Mouse (Mus musculus) small intestine, adult 2 months (tissue): ENCODE results near the gene Klf6. TPM values are rescaled to one million over a fixed set of nuclear protein-coding genes. Genes with fewer than 3 reads are reported as not detected.

ENCODE experiments used
- H3K27ac ChIP-seq: fragments of 200-500 bp; 2 replicates; pipeline ENCODE4 v1.5.1; 2012; ENCODE audit warnings: low read depth, low read length, control low read depth, inconsistent platforms; ENCODE audit not compliant: insufficient read depth
- H3K27me3 ChIP-seq: fragments of 200-500 bp; 2 replicates; pipeline ENCODE4 v1.6.1; 2012; ENCODE audit warnings: mild to moderate bottlenecking, moderate library complexity, low read length, inconsistent platforms; ENCODE audit not compliant: control insufficient read depth, insufficient read depth
- H3K36me3 ChIP-seq: fragments of 200-500 bp; 2 replicates; pipeline ENCODE4 v1.6.1; 2012; ENCODE audit warnings: mild to moderate bottlenecking, low read length, control low read depth, inconsistent platforms; ENCODE audit not compliant: control insufficient read depth, insufficient read depth
- H3K4me1 ChIP-seq: fragments of 200-500 bp; 2 replicates; pipeline ENCODE4 v1.6.1; 2012; ENCODE audit warnings: low read length, inconsistent platforms, mixed read lengths; ENCODE audit not compliant: control insufficient read depth, insufficient read depth, insufficient read length
- H3K4me3 ChIP-seq: fragments of 200-500 bp; 2 replicates; pipeline ENCODE4 v1.5.1; 2012; ENCODE audit warnings: low read depth, mild to moderate bottlenecking, control low read depth, inconsistent platforms, low read length, moderate library complexity
- CTCF ChIP-seq: fragments of 200-500 bp; IDR thresholded peaks from 2 replicates; pipeline ENCODE4 v1.5.1; 2012; ENCODE audit warnings: low read depth, mild to moderate bottlenecking, control low read depth, inconsistent platforms, low read length, moderate library complexity, mixed read lengths; ENCODE audit not compliant: insufficient replicate concordance, insufficient read length; ENCODE audit errors: extremely low read depth
- POLR2A ChIP-seq: fragments of 200-500 bp; IDR thresholded peaks from 2 replicates; pipeline ENCODE4 v1.6.1; 2012; ENCODE audit warnings: low read depth, mild to moderate bottlenecking, control low read depth, inconsistent platforms, low read length, moderate library complexity
- WGBS: fragments of 180-500 bp; shearing (Covaris S2); methylation state at CpG from one replicate; pipeline ENCODE4 v1.1.7; 2018; 5-methylcytosine and 5-hydroxymethylcytosine counted together
- polyA plus RNA-seq: library from polyadenylated mRNA; depleted of rRNA; stranded (reverse); fragments of >200 nt; gene quantifications from 2 replicates; pipeline ENCODE4 v1.2.3, GENCODE M21; 2012

Klf6 gene
- polyA plus RNA-seq, 1 experiment, result 44.5 TPM

DNA sequence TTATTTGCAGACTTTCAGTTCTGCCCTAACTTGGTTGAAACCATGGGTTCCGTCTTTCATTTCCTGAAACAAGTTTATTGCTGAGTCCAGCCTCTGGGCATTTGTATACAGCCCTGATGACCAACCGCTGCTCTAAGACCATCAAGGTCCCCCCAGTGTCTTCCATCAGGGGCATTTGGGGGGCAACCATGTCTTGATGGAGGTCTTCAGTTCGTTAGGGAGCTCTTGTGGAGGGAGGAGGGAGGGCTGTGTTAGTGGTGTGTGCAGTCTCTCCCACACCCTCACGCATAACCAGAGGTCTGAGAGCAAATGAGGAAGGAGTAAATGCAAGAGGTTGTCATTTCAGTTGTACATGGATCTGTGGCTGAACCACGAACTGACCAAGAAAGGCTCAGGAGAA, 26.9 kb downstream of the Klf6 start:
- Histone ChIP-seq H3K27ac (peak overlapping the region; percentile 60; the same call in 1 of the 2 replicates), H3K4me3 (no peak overlapping the region), H3K4me1 (0 out of 2 replicates have a peak, but pooled peaks cover 2% of the 10 kb centered on the region), H3K36me3 (no peaks in the 10 kb centered on the region), H3K27me3 (no peaks in the 10 kb centered on the region)
- WGBS, result 70% methylated on average over 5 of the region's 5 CpGs
- TF ChIP-seq POLR2A (no peak), CTCF (no peak)

DNA sequence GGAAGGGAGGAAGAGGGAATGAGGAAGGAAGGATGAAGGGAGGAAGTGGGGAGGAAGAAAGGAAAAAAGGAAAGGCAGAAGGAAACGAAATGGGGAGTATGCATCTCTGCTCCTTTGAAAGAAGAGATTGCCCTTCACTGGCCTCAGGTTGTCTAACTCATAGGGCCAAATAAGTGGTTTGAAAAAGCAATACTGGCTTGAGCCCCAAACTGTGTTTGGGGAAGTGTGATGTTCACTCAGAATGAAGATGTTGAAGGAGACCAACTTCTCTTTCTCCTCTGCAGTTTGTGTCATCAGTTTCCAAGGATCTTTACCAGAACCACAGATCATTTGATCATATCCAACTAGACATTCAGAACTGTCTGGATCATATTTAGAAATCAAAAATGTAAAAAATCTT, 27.4 kb downstream of the Klf6 start:
- Histone ChIP-seq H3K27me3 (no peaks in the 10 kb centered on the region), H3K4me1 (0 out of 2 replicates have a peak, but pooled peaks cover 2% of the 10 kb centered on the region), H3K27ac (no peak overlapping the region; the same call in 1 of the 2 replicates), H3K4me3 (no peak overlapping the region), H3K36me3 (no peaks in the 10 kb centered on the region)
- 58% methylated on average over 1 of the region's 1 CpGs for WGBS
- no peak for TF ChIP-seq CTCF
- TF ChIP-seq POLR2A, result no peak

DNA sequence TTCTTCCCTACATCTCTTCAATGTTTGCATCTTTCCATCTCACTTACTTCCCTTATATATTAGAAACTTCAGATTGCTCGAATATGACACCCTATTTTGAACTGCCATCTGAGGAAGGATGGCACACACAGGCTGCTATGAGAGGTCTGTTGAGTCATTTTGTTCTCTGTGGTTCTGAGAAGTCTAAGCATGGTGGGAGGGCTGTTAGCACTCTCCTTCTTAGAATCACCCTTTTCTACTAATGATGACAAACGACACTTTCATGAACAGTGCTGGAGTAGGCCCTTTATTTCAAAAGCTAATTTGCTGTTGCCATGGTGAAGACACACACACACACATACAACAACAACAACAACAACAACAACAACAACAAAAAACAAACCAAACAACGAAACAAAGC, 28.8 kb downstream of the Klf6 start:
- 0 out of 2 replicates have a peak, but pooled peaks cover 2% of the 10 kb centered on the region for H3K4me1 ChIP-seq
- H3K27me3 ChIP-seq, result no peaks in the 10 kb centered on the region
- WGBS, result 76% methylated on average over 3 of the region's 3 CpGs
- TF ChIP-seq CTCF, result no peak
- no peak for TF ChIP-seq POLR2A
- H3K36me3 ChIP-seq, result no peaks in the 10 kb centered on the region
- no peak overlapping the region for H3K4me3 ChIP-seq
- H3K27ac ChIP-seq, result no peak overlapping the region

DNA sequence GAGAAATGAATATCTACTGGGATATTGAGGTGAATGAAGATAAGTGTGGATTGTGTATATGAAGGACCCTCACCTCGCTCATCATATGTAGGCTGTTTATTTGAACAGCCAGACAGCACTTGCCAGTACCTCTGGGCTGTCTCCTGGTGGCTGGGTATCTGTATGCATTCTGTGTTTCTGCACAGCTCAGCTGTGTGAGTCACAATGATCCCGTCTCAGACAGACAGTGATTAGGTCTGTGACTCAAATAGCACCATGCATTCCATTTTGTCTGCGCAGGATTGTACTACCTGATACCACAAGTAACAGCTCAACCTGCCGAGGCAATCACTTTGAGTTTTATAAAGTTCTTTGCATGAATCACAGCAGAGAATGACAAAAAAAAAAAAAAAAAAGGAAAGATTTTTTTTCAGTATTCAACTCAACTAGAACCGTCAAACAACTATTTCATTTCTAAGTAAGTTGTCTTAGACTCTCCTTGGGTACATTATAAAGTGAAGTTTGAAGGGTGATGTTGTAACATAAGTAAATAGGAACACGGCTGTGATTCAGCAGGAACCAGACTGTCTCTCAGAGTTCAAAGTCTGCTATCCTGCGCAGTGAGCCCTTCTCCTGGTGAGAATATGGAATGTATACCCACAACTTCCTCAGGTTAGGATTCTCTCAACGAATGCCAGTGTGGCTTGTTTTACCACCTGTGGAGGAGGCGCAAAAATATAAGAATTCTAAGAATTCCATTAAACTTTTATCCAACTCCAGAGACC, 31.6 kb downstream of the Klf6 start:
- peak overlapping the region; percentile 13; the same call in 1 of the 2 replicates for H3K27ac ChIP-seq
- WGBS, result 50% methylated on average over 9 of the region's 9 CpGs

DNA sequence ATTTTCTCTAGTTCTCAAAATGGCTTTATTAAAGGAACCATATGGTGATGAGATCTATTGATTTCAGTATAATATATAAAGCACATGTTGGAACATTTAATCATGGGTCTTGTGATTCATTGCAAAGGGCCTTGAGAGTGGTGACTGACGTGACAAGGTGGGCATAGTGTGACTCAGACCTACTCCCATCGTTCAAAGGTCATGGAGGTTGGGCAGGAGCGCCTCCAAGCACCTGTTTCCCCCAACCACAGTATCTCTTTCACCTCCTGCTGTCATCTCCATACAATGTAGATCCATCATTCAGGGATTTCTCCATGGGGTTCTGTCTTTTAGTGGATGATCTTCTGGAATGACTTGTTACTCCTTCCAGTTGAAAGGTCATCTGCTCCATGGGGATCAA, 33.6 kb downstream of the Klf6 start:
- H3K36me3 ChIP-seq, result no peaks in the 10 kb centered on the region
- 70% methylated on average over 3 of the region's 3 CpGs for WGBS
- no peaks in the 10 kb centered on the region for H3K27me3 ChIP-seq
- no peaks in the 10 kb centered on the region for H3K4me1 ChIP-seq
- no peak overlapping the region for H3K4me3 ChIP-seq
- H3K27ac ChIP-seq, result no peak overlapping the region
- TF ChIP-seq CTCF, result no peak
- TF ChIP-seq POLR2A, result no peak

More for the DNA sequence above, 31.6 kb downstream of the Klf6 start:
- no peaks in the 10 kb centered on the region for H3K36me3 ChIP-seq
- 0 out of 2 replicates have a peak, but pooled peaks cover 2% of the 10 kb centered on the region for H3K4me1 ChIP-seq
- no peak overlapping the region for H3K4me3 ChIP-seq
- TF ChIP-seq POLR2A (no peak), CTCF (no peak)
- H3K27me3 ChIP-seq, result no peaks in the 10 kb centered on the region

DNA sequence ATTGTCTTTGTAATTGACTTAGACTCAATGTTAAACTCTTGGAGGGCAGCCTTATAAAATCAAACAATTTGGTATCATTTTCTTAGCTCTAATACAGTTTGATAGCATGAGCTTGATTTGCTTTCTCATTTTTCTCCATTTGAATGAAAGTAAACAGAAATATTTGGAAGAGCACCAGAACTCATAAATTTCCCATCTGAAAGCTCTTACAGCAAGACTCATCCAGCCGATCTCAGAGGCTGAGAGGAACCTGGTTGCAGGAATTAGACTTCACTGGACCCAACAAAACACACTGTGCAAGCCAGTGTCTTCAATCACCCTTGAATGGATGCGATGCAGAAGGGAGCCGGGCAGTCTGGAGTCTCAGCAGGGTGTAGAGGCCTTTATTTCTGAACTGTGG, 34.6 kb downstream of the Klf6 start:
- no peak overlapping the region for H3K4me3 ChIP-seq
- no peaks in the 10 kb centered on the region for H3K4me1 ChIP-seq
- TF ChIP-seq POLR2A (no peak), CTCF (no peak)
- no peak overlapping the region for H3K27ac ChIP-seq
- no peaks in the 10 kb centered on the region for H3K36me3 ChIP-seq
- 79% methylated on average over 3 of the region's 3 CpGs for WGBS
- H3K27me3 ChIP-seq, result no peaks in the 10 kb centered on the region

DNA sequence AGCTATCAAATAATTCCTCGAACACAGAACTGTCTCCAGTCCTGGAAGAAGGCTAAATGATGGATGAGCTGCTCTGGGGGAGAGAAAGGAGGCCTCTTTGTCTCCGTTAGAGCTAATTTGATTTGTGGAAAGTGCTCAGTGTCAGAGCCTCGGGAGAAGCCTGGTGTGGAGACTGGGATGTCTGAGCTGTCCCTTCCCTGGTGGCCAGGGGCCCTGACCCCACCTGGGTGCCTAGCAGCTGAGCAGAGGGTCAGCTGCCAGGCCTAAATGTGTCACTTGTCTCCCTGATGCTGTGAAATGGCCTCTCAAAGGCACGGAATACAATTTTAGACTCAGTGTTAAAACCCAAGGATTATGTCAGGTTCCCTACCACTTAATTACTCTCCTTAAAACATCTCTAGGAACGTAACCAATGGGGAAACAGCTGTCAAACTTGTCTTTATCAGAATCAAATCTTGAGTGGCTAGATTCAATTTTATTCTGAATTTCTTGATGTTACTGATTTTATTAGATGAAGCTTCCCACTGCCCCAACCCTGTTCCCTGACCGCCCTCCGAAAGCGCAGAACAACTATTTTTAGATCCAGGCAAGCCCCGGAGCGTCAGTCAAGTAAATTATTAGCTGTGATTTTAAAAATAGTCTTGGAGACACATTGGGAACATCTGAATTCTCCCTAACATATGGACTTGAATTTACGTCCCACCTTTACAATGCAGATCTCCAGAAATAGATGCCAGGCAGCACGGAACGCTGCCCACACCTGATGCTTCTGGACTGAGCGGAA, 36.1 kb downstream of the Klf6 start:
- H3K27ac ChIP-seq, result no peak overlapping the region
- H3K4me1 ChIP-seq, result no peaks in the 10 kb centered on the region
- H3K4me3 ChIP-seq, result no peak overlapping the region
- TF ChIP-seq CTCF (no peak), POLR2A (no peak)
- H3K36me3 ChIP-seq, result no peaks in the 10 kb centered on the region
- H3K27me3 ChIP-seq, result no peaks in the 10 kb centered on the region
- WGBS, result 77% methylated on average over 14 of the region's 14 CpGs
